Mouse (Mus musculus) R1 (cell line): ENCODE measurements at regions not wholly inside any gene's neighbourhood (a gene's known extent, or its start where the extent isn't known, plus 50 kb on each side); places are given as distances from the start of the nearest gene placed in this dataset.

Experiments used
- DNase-seq: peaks from one replicate; pipeline ENCODE4 v3.0.0-alpha.2; 2018; ENCODE audit warnings: low read depth, low spot score

DNA sequence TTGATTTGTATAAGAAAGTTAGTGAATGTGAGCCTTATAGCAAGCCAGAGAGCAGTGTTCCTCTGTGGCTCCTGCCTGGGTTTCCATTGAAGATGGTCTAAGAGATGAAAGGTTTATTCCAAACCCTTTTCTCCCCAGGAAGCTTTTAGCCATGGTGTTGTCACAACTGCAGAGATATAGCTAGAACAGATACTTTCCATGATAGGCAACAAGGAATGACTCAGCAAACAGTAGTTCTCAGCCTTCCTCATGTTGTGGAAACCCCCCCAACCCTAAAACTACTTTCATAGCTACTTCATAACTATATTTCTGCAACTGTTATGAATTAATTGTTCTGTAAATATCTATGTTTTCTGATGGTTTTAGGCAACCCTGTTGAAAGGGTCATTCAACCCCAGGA lies 53.5 kb upstream of the Ercc6l2 start:
- no peak for DNase-seq
